Mouse (Mus musculus): ENCODE data around the gene Add3. TPM values are rescaled to one million over a fixed set of nuclear protein-coding genes. Genes with fewer than 3 reads are reported as not detected.

Add3 gene
- total RNA-seq, 2 experiments from 2014 or later: 21.4 to 37.2 TPM

DNA sequence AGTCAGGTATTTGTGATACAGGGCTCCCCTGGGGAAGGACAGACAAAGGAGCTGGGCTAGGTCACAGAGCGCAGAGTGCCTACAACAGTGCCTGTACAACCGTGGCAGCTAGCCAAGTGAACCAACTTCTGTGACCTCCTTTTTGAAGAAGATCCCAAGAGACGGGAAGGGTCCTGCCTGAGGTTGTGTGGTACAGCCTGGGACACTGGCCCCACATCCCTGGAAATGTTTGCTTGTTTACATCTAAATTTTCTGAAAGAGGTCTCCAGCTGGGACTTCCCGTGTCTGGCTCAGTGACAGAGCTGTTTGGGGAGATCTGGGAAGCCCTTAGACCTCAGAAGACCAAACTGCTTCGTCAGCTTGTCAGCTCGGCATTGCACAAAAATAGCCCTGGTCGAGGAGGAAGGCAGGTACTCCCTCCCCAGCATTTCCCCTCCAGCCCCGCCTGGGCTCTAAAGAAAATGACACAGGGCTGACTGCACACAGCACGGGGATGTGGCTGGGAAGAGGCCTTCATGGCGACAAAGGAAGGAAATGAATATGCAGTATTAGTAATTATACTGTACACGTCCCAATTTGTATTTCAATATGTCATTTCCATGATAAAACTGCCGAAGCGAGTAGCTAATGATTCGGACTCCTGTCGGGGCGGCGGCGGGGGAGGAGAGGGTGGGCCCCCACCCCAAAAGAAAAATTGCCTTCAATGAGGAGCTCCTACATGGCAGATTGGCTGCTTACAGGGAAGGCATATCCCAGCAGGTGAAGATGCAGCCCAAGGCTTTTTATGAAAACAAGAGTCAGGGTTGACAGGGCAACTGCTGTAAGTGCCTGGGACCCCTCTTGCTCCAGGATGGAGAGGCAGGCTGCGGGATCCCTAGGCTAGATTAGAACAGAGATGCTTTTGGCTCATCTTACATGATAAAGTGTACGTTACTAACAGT lies 144.3 kb downstream of the Add3 start:
- ATAC-seq (replicated peaks; ENCODE audit: low FRiP score, low TSS enrichment, poor library complexity, severe bottlenecking): peak; percentile 51

DNA sequence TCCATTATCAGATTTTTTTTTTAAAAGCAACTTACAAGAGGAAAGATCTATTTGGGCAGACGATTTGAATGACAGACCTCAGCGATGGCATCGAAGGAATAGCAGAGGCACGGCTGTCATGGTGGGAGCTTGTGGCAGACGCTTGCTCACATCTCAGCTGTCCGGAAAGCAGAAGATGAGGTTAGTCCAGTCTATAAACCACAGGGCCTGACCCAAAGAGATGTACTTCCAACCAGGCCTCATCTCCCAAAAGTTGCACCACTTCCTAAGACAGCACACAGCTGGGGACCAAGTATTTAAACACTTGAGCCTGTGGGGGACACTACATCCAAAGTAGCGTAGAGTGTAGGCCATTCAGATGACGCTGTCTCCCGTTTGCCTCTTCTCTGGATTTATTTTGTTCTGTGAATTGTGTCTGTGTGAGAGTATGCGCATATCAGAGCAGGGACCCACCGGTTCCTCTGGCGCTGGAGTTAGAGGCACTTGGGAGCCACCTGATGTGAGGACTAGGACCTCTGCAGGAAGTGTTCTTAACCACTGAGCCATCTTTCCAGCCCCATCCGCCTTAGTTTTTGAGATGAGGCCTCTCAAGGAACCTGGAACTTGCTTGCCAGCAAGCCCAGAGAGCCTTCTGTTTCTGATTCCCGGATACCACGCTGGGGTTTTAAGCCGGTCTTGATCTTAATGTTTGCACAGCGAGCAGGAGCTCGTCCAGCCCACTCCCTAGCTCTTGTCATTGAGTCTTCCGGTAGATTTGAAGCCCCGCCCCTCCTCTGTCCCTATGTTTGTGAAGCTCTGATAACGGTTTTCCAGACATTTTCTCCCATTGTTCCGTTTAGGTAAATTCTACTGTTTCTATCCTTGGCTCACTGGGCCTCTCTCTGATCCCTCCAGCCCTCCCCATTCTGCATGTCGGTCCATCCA lies 156.3 kb downstream of the Add3 start:
- ATAC-seq (replicated peaks; ENCODE audit: low FRiP score, low TSS enrichment, poor library complexity, severe bottlenecking): no peak

Other genes with a start within 250 kb of the Add3 start
- 103 and 128 TPM in 2 replicates for gene Xpnpep1, start 100.2 kb upstream of the Add3 start, total RNA-seq (2014; fragmentation: Nextera tagmentation)
- 73.6 and 186 TPM in 2 replicates for gene Xpnpep1, start 100.2 kb upstream of the Add3 start, total RNA-seq (2017)
- gene Mxi1, start 170.1 kb downstream of the Add3 start, total RNA-seq (2014; fragmentation: Nextera tagmentation): 21.1 and 25.3 TPM in 2 replicates
- gene Mxi1, start 170.1 kb downstream of the Add3 start, total RNA-seq (2017): 82.7 and 86.4 TPM in 2 replicates
- not detected in 2 replicates for gene Gm10197, start 231.3 kb downstream of the Add3 start, total RNA-seq (2014; fragmentation: Nextera tagmentation)
- gene Gm10197, start 231.3 kb downstream of the Add3 start, total RNA-seq (2017): not detected in 2 replicates

All from megakaryocyte-erythroid progenitor cell, adult 5-6 weeks (primary cell).